Mouse (Mus musculus) monocyte, adult 5-6 weeks (primary cell): Measurements from ENCODE around the gene Alpk3. TPM values are rescaled to one million over a fixed set of nuclear protein-coding genes. Genes with fewer than 3 reads are reported as not detected.

ENCODE experiments used
- ATAC-seq: fragments of 153-309, 156-312 bp; replicated peaks from 2 replicates; pipeline ENCODE4 v1.8.0; 2017; ENCODE audit warnings: mild to moderate bottlenecking; ENCODE audit not compliant: low TSS enrichment, insufficient number of reproducible peaks, severe bottlenecking, poor library complexity, low FRiP score
- total RNA-seq: library from RNA; stranded (forward); fragments of 200-1000, 200-491, 200-594 nt; gene quantifications from 3 replicates; pipeline ENCODE4 v1.2.3, GENCODE M21; 2017

The Alpk3 gene
- total RNA-seq, 1 experiment from 2014 or later, result not detected

- no peak for ATAC-seq
Observed at GRCm38 (mm10) chr7:81066714-81067113, 9.3 kb downstream of the Alpk3 start.

- ATAC-seq, result no peak
Observed at GRCm38 (mm10) chr7:81072463-81072862, 15.1 kb downstream of the Alpk3 start.

- no peak for ATAC-seq
Observed at GRCm38 (mm10) chr7:81073273-81073672, 15.9 kb downstream of the Alpk3 start.

GRCm38 (mm10) chr7:81074546-81074945, 17.1 kb downstream of the Alpk3 start:
- no peak for ATAC-seq

- ATAC-seq, result peak; percentile 54; the same call in 1 of the 2 replicates
Observed at GRCm38 (mm10) chr7:81075299-81075698, 17.9 kb downstream of the Alpk3 start.

- no peak for ATAC-seq
Observed at GRCm38 (mm10) chr7:81075732-81076131, 18.3 kb downstream of the Alpk3 start.

- no peak for ATAC-seq
Observed at GRCm38 (mm10) chr7:81077009-81077408, 19.6 kb downstream of the Alpk3 start.

- ATAC-seq, result no peak
Observed at GRCm38 (mm10) chr7:81078740-81079139, 21.3 kb downstream of the Alpk3 start.

- ATAC-seq, result no peak
Observed at GRCm38 (mm10) chr7:81093420-81093965, 36.1 kb downstream of the Alpk3 start.

GRCm38 (mm10) chr7:81094104-81094757, 36.8 kb downstream of the Alpk3 start:
- no peak for ATAC-seq

GRCm38 (mm10) chr7:81100341-81100740, 42.9 kb downstream of the Alpk3 start:
- ATAC-seq, result no peak

GRCm38 (mm10) chr7:81102854-81103253, 45.5 kb downstream of the Alpk3 start:
- no peak for ATAC-seq

GRCm38 (mm10) chr7:81105525-81105924, 48.1 kb downstream of the Alpk3 start:
- ATAC-seq, result no peak

GRCm38 (mm10) chr7:81108226-81108625, 50.8 kb downstream of the Alpk3 start:
- ATAC-seq, result no peak

- ATAC-seq, result no peak
Observed at GRCm38 (mm10) chr7:81109717-81110651, 52.6 kb downstream of the Alpk3 start.

GRCm38 (mm10) chr7:81110791-81111190, 53.4 kb downstream of the Alpk3 start:
- no peak for ATAC-seq

- ATAC-seq, result no peak
Observed at GRCm38 (mm10) chr7:81111729-81112128, 54.3 kb downstream of the Alpk3 start.

GRCm38 (mm10) chr7:81112686-81113360, 55.4 kb downstream of the Alpk3 start:
- no peak for ATAC-seq

- ATAC-seq, result no peak
Observed at GRCm38 (mm10) chr7:81114555-81114954, 57.2 kb downstream of the Alpk3 start, which contains the start of gene Slc28a1. Gene Slc28a1, plus strand, starts transcription at chr7:81114799.
